Mouse (Mus musculus): Measurements from ENCODE around the gene Jmjd6.

DNA sequence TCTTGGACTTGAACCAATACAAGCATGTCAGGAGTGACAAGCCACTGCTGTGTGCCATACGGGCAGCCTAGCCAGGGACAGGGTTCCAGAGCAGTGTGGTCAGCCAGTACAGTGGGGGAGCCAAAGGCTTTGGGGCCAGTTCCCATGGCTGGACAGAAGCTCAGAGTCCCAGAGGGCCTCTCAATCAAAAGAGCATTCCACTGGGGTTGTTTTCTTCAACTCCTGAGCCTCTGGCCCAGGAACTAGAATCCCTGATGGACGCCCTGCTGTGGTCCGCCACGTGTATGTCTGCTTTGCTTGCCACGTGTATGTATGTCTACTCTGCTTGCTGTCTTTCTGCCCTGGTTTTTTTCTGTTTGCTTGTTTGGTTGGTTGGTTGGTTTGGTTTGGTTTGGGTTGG lies 42.1 kb downstream of the Jmjd6 start:
- TF ChIP-seq CTCF (IDR thresholded peaks at IDR 0.05; ENCODE audit: low read depth, low read length) (no peak), POLR2A (IDR thresholded peaks at IDR 0.05; ENCODE audit: borderline replicate concordance, low read depth, low read length) (no peak)
